Mouse (Mus musculus): ENCODE results near the gene Ttl. TPM values are rescaled to one million over a fixed set of nuclear protein-coding genes. Genes with fewer than 3 reads are reported as not detected.

Gene Ttl
- polyA plus RNA-seq, 1 experiment from 2014 or later: 17.5 TPM

GRCm38 (mm10) chr2:129081097-129081496, 15.4 kb downstream of the Ttl start:
- no peak overlapping the region for H3K9ac ChIP-seq
- no peaks in the 10 kb centered on the region for H3K9me3 ChIP-seq (ENCODE audit: low read depth, low read length)
- peak; percentile 18 for DNase-seq
- H3K4me3 ChIP-seq (ENCODE audit: low read depth, low read length): no peak overlapping the region
- TF ChIP-seq CTCF (IDR thresholded peaks at IDR 0.05; ENCODE audit: low read depth): peak; percentile 34
- H3K27ac ChIP-seq (ENCODE audit: low read depth): no peak overlapping the region
- no peaks in the 10 kb centered on the region for H3K4me1 ChIP-seq (ENCODE audit: insufficient read depth)
- ATAC-seq (ENCODE audit: insufficient read depth): no peak
- H3K4me2 ChIP-seq: no peak overlapping the region
- WGBS: 69% methylated on average over 13 of the region's 13 CpGs
- peaks cover 58% of the 10 kb centered on the region for H3K36me3 ChIP-seq (ENCODE audit: insufficient read depth)
- no peaks in the 10 kb centered on the region for H3K27me3 ChIP-seq (ENCODE audit: insufficient read depth, low read length)

- Histone ChIP-seq H3K9me3 (ENCODE audit: low read depth, low read length) (no peaks in the 10 kb centered on the region), H3K27me3 (ENCODE audit: insufficient read depth, low read length) (no peaks in the 10 kb centered on the region), H3K36me3 (ENCODE audit: insufficient read depth) (peaks cover 53% of the 10 kb centered on the region), H3K4me3 (ENCODE audit: low read depth, low read length) (no peak overlapping the region), H3K27ac (ENCODE audit: low read depth) (no peak overlapping the region), H3K4me1 (ENCODE audit: insufficient read depth) (no peaks in the 10 kb centered on the region), H3K9ac (no peak overlapping the region), H3K4me2 (no peak overlapping the region)
- ATAC-seq (ENCODE audit: insufficient read depth): no peak
- 88% methylated on average over 5 of the region's 5 CpGs for WGBS
- DNase-seq: no peak
- TF ChIP-seq CTCF (IDR thresholded peaks at IDR 0.05; ENCODE audit: low read depth): no peak
Observed at GRCm38 (mm10) chr2:129083514-129083913, 17.8 kb downstream of the Ttl start.

DNA sequence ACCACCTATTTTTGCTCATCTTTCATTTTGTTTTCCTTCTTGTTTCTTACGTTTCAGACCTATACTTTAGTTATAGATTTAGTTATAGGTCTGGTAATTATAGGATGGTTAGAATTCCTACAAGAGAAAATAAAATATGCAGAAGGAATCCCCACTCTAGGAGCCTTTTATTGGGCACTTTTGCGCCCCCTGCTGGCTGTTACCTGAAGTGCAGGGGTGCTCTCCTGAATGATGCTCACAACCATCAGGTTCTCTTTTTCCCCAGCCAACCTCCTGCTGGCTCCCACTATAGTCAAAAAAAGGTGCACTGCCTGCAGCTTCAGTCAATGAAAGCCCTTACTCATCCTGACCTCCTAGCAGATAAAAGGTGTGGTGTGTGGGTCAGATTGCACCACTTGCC, 19.2 kb downstream of the Ttl start:
- TF ChIP-seq CTCF (IDR thresholded peaks at IDR 0.05; ENCODE audit: low read depth): peak; percentile 80
- WGBS: 48% methylated on average over 2 of the region's 2 CpGs
- ATAC-seq (ENCODE audit: insufficient read depth): no peak

GRCm38 (mm10) chr2:129087520-129087919, 21.8 kb downstream of the Ttl start:
- H3K27me3 ChIP-seq (ENCODE audit: insufficient read depth, low read length): no peaks in the 10 kb centered on the region
- H3K4me1 ChIP-seq (ENCODE audit: insufficient read depth): no peaks in the 10 kb centered on the region
- DNase-seq (no peak), ATAC-seq (ENCODE audit: insufficient read depth) (no peak)
- H3K9me3 ChIP-seq (ENCODE audit: low read depth, low read length): no peaks in the 10 kb centered on the region
- no peak overlapping the region for H3K9ac ChIP-seq
- H3K36me3 ChIP-seq (ENCODE audit: insufficient read depth): peaks cover 56% of the 10 kb centered on the region
- TF ChIP-seq CTCF (IDR thresholded peaks at IDR 0.05; ENCODE audit: low read depth): no peak
- no peak overlapping the region for H3K27ac ChIP-seq (ENCODE audit: low read depth)
- H3K4me2 ChIP-seq: no peak overlapping the region
- WGBS: 76% methylated on average over 1 of the region's 1 CpGs
- no peak overlapping the region for H3K4me3 ChIP-seq (ENCODE audit: low read depth, low read length)

More for the DNA sequence above, 19.2 kb downstream of the Ttl start:
- no peak overlapping the region for H3K4me2 ChIP-seq
- H3K9ac ChIP-seq: no peak overlapping the region
- no peaks in the 10 kb centered on the region for H3K9me3 ChIP-seq (ENCODE audit: low read depth, low read length)
- H3K27me3 ChIP-seq (ENCODE audit: insufficient read depth, low read length): no peaks in the 10 kb centered on the region
- no peak overlapping the region for H3K4me3 ChIP-seq (ENCODE audit: low read depth, low read length)
- no peak overlapping the region for H3K27ac ChIP-seq (ENCODE audit: low read depth)
- DNase-seq: peak; percentile 83
- H3K36me3 ChIP-seq (ENCODE audit: insufficient read depth): peaks cover 64% of the 10 kb centered on the region
- no peaks in the 10 kb centered on the region for H3K4me1 ChIP-seq (ENCODE audit: insufficient read depth)

DNA sequence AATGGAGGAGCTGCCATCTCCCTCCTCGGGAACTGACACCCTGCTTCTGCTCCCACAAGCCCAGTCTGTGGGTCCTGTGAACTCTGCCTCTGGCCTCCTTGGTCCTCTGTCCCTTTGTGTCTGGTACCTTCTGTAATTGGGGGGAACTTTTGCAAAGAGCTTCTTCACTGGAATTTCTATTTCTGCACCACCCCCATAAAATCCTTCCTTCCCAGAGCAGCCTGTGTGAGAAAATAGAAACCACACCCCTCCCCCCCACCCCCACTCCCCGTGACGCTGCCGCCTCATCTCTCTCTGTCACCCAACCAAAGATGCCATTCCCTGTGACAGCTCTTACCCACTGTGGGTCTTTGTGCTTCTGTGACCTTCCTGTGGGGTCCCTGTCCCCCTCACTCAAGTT, 24.6 kb downstream of the Ttl start:
- no peak overlapping the region for H3K27ac ChIP-seq (ENCODE audit: low read depth)
- TF ChIP-seq CTCF (IDR thresholded peaks at IDR 0.05; ENCODE audit: low read depth): no peak
- WGBS: 71% methylated on average over 4 of the region's 4 CpGs
- no peaks in the 10 kb centered on the region for H3K4me1 ChIP-seq (ENCODE audit: insufficient read depth)
- no peak overlapping the region for H3K4me2 ChIP-seq
- no peak overlapping the region for H3K9ac ChIP-seq
- H3K27me3 ChIP-seq (ENCODE audit: insufficient read depth, low read length): no peaks in the 10 kb centered on the region
- peaks cover 63% of the 10 kb centered on the region for H3K36me3 ChIP-seq (ENCODE audit: insufficient read depth)
- DNase-seq (no peak), ATAC-seq (ENCODE audit: insufficient read depth) (no peak)
- H3K4me3 ChIP-seq (ENCODE audit: low read depth, low read length): no peak overlapping the region
- no peaks in the 10 kb centered on the region for H3K9me3 ChIP-seq (ENCODE audit: low read depth, low read length)

- no peak for TF ChIP-seq CTCF (IDR thresholded peaks at IDR 0.05; ENCODE audit: low read depth)
- Histone ChIP-seq H3K4me1 (ENCODE audit: insufficient read depth) (no peaks in the 10 kb centered on the region), H3K9ac (no peak overlapping the region), H3K9me3 (ENCODE audit: low read depth, low read length) (no peaks in the 10 kb centered on the region), H3K27me3 (ENCODE audit: insufficient read depth, low read length) (no peaks in the 10 kb centered on the region), H3K27ac (ENCODE audit: low read depth) (no peak overlapping the region), H3K36me3 (ENCODE audit: insufficient read depth) (peaks cover 45% of the 10 kb centered on the region), H3K4me3 (ENCODE audit: low read depth, low read length) (no peak overlapping the region), H3K4me2 (no peak overlapping the region)
- DNase-seq: no peak
- no peak for ATAC-seq (ENCODE audit: insufficient read depth)
- 92% methylated on average over 12 of the region's 12 CpGs for WGBS
Observed at GRCm38 (mm10) chr2:129092810-129093209, 27.1 kb downstream of the Ttl start.

- no peaks in the 10 kb centered on the region for H3K4me1 ChIP-seq (ENCODE audit: insufficient read depth)
- no peak overlapping the region for H3K4me3 ChIP-seq (ENCODE audit: low read depth, low read length)
- H3K36me3 ChIP-seq (ENCODE audit: insufficient read depth): peaks cover 38% of the 10 kb centered on the region
- no peaks in the 10 kb centered on the region for H3K27me3 ChIP-seq (ENCODE audit: insufficient read depth, low read length)
- no peak overlapping the region for H3K4me2 ChIP-seq
- no peak for TF ChIP-seq CTCF (IDR thresholded peaks at IDR 0.05; ENCODE audit: low read depth)
- ATAC-seq (ENCODE audit: insufficient read depth) (no peak), DNase-seq (no peak)
- no peak overlapping the region for H3K27ac ChIP-seq (ENCODE audit: low read depth)
- 74% methylated on average over 18 of the region's 18 CpGs for WGBS
- no peak overlapping the region for H3K9ac ChIP-seq
- H3K9me3 ChIP-seq (ENCODE audit: low read depth, low read length): no peaks in the 10 kb centered on the region
Observed at GRCm38 (mm10) chr2:129093926-129094724, 28.4 kb downstream of the Ttl start.

Data from lung, embryonic 14.5 days (tissue).